Mouse (Mus musculus) lung, postnatal 0 days (tissue): ENCODE results near the gene Rnf135. TPM values are rescaled to one million over a fixed set of nuclear protein-coding genes. Genes with fewer than 3 reads are reported as not detected.

ENCODE experiments used
- ATAC-seq: fragments of 200-750 bp; cut with Nextera tagmentation; 2 replicates; pipeline ENCODE4 v1.8.0; 2017; ENCODE audit warnings: moderate library complexity
- DNase-seq: peaks from one replicate; pipeline ENCODE4 v3.0.0-alpha.2; 2016; ENCODE audit warnings: low spot score
- H3K27ac ChIP-seq: fragments of 300-500 bp; sonication (generic); 2 replicates; pipeline ENCODE4 v1.5.1; 2014; ENCODE audit warnings: antibody characterized with exemption, mild to moderate bottlenecking, low read length, mixed read lengths
- H3K27me3 ChIP-seq: fragments of 300-500 bp; sonication (generic); replicated peaks from 2 replicates; pipeline ENCODE4 v1.6.1; 2014; ENCODE audit warnings: low read length, mixed read lengths; ENCODE audit not compliant: insufficient read depth
- H3K36me3 ChIP-seq: fragments of 300-500 bp; sonication (generic); 2 replicates; pipeline ENCODE4 v1.6.1; 2014; ENCODE audit warnings: low read length, mixed read lengths; ENCODE audit not compliant: insufficient read depth
- H3K4me1 ChIP-seq: fragments of 300-500 bp; sonication (generic); 2 replicates; pipeline ENCODE4 v1.6.1; 2014; ENCODE audit warnings: antibody characterized with exemption, low read depth, low read length, mixed read lengths; ENCODE audit not compliant: insufficient read depth
- H3K4me2 ChIP-seq: fragments of 300-500 bp; sonication (generic); replicated peaks from 2 replicates; pipeline ENCODE4 v1.6.1; 2014; ENCODE audit warnings: low read depth, mild to moderate bottlenecking, low read length, moderate library complexity, mixed read lengths
- H3K4me3 ChIP-seq: fragments of 300-500 bp; sonication (generic); 2 replicates; pipeline ENCODE4 v1.5.1; 2014; ENCODE audit warnings: low read depth, low read length
- H3K9ac ChIP-seq: fragments of 300-500 bp; sonication (generic); replicated peaks from 2 replicates; pipeline ENCODE4 v1.6.1; 2014; ENCODE audit warnings: low read depth, mild to moderate bottlenecking
- H3K9me3 ChIP-seq: fragments of 300-500 bp; sonication (generic); 2 replicates; pipeline ENCODE4 v1.6.1; 2016; ENCODE audit warnings: low read length, mixed read lengths
- CTCF ChIP-seq: IDR thresholded peaks from 2 replicates; pipeline ENCODE4 v1.5.1; 2016; ENCODE audit warnings: antibody characterized with exemption, mild to moderate bottlenecking
- EP300 ChIP-seq: IDR thresholded peaks from 2 replicates; pipeline ENCODE4 v1.6.1; 2016; ENCODE audit warnings: antibody characterized with exemption, mild to moderate bottlenecking, control low read depth
- WGBS: fragments of 180-500 bp; shearing (Covaris S2); extraction: QIAGEN DNeasy Blood & Tissue Kit; methylation state at CpG from one replicate; pipeline ENCODE4 v1.1.7; 2014; 5-methylcytosine and 5-hydroxymethylcytosine counted together
- polyA plus RNA-seq: library from polyadenylated mRNA; unstranded; fragments of >200 nt; fragmentation: Nextera tagmentation; extraction: Ambion mirVana; gene quantifications from 2 replicates; pipeline ENCODE4 v1.2.1, GENCODE M21; 2015

The Rnf135 gene
- polyA plus RNA-seq, 1 experiment from 2014 or later, result 16.1 TPM

GRCm38 (mm10) chr11:80150566-80150965 lies 33.1 kb upstream of the Rnf135 start:
- no peaks in the 10 kb centered on the region for H3K36me3 ChIP-seq
- ATAC-seq, result no peak
- 62% methylated on average over 5 of the region's 5 CpGs for WGBS

GRCm38 (mm10) chr11:80151541-80151940 lies 32.1 kb upstream of the Rnf135 start:
- peak; percentile 43 for DNase-seq
- no peak for ATAC-seq
- no peak overlapping the region for H3K4me2 ChIP-seq
- TF ChIP-seq EP300 (no peak), CTCF (no peak)
- peaks cover 6% of the 10 kb centered on the region; the same call in 1 of the 2 replicates for H3K27me3 ChIP-seq
- 50% methylated on average over 2 of the region's 2 CpGs for WGBS
- H3K36me3 ChIP-seq, result no peaks in the 10 kb centered on the region
- H3K9ac ChIP-seq, result no peak overlapping the region
- no peak overlapping the region for H3K27ac ChIP-seq
- H3K4me3 ChIP-seq, result no peak overlapping the region
- 0 out of 2 replicates have a peak, but pooled peaks cover 3% of the 10 kb centered on the region for H3K4me1 ChIP-seq
- H3K9me3 ChIP-seq, result no peaks in the 10 kb centered on the region

More at GRCm38 (mm10) chr11:80150566-80150965, 33.1 kb upstream of the Rnf135 start:
- Histone ChIP-seq H3K27me3 (peaks cover 6% of the 10 kb centered on the region; the same call in 1 of the 2 replicates), H3K4me2 (no peak overlapping the region), H3K27ac (no peak overlapping the region), H3K4me3 (no peak overlapping the region), H3K9ac (no peak overlapping the region), H3K9me3 (no peaks in the 10 kb centered on the region), H3K4me1 (0 out of 2 replicates have a peak, but pooled peaks cover 3% of the 10 kb centered on the region)
- TF ChIP-seq EP300, result no peak
- TF ChIP-seq CTCF, result no peak
- no peak for DNase-seq

DNA sequence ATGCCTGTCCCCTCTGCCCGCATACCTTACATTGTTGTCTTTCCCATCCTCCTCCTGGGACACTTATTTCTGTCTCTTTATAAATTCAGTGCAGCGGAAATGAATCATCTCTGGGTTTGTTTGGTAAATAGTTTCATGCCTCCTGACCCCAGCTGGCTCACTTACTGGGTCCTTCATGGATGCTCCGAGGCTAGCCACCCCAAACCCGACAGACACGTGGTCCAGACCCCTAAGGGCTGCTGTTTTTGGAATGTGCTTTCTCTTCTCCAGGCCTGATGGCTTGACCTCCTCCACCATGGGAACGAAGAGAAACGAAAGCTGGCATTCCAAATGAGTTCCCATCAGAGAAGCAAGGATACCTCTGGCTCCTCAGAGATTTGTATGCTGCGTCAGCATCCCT lies 31.3 kb upstream of the Rnf135 start:
- Histone ChIP-seq H3K4me3 (no peak overlapping the region), H3K9me3 (no peaks in the 10 kb centered on the region), H3K9ac (no peak overlapping the region), H3K4me1 (0 out of 2 replicates have a peak, but pooled peaks cover 3% of the 10 kb centered on the region), H3K27me3 (peaks cover 6% of the 10 kb centered on the region; the same call in 1 of the 2 replicates), H3K27ac (no peak overlapping the region), H3K36me3 (no peaks in the 10 kb centered on the region), H3K4me2 (no peak overlapping the region)
- DNase-seq, result peak; percentile 18
- ATAC-seq, result no peak
- 49% methylated on average over 8 of the region's 8 CpGs for WGBS
- TF ChIP-seq EP300, result no peak
- no peak for TF ChIP-seq CTCF

GRCm38 (mm10) chr11:80153857-80154495 lies 29.7 kb upstream of the Rnf135 start, which contains the start of gene Adap2:
Gene Adap2 (plus strand): TSS chr11:80154105.
- peak within 1 kb of the TSS; percentile 86 for H3K4me2 ChIP-seq
- TF ChIP-seq EP300, result no peak
- no peak for TF ChIP-seq CTCF
- H3K9ac ChIP-seq, result peak within 1 kb of the TSS; percentile 50
- DNase-seq, result peak; percentile 94
- H3K4me3 ChIP-seq, result peak within 1 kb of the TSS; percentile 59
- H3K27me3 ChIP-seq, result peaks cover 6% of the 10 kb centered on the region; the same call in 1 of the 2 replicates
- no peak within 1 kb of the TSS for H3K27ac ChIP-seq
- 0 out of 2 replicates have a peak, but pooled peaks cover 3% of the 10 kb centered on the region for H3K4me1 ChIP-seq
- no peaks in the 10 kb centered on the region for H3K36me3 ChIP-seq
- 5% methylated on average over 32 of the region's 47 CpGs for WGBS
- no peaks in the 10 kb centered on the region for H3K9me3 ChIP-seq
- peak; percentile 95 for ATAC-seq

DNA sequence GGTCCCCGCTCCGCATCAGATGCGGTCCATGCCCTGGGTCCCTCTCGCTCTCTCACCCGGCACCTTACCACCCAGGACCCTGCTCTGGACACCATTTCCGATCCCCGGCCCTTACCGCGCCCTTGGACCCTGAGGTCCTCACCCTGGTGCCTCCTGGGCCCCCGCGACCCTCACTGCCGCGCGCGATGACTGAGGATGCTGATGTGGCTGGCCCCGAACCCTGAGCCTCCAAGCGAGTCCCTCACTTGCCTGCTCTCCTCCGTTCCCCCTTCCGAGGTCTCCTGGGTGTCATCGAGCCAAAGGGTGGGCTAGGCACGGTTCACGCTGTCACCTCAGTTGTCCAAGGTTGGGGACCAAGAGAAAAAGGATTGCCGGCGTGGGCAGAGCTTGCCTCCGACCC lies 29.1 kb upstream of the Rnf135 start:
- no peak for TF ChIP-seq EP300
- Histone ChIP-seq H3K27me3 (peaks cover 6% of the 10 kb centered on the region; the same call in 1 of the 2 replicates), H3K4me3 (peak overlapping the region; percentile 59), H3K27ac (no peak overlapping the region), H3K9ac (peak overlapping the region; percentile 50), H3K36me3 (no peaks in the 10 kb centered on the region), H3K4me2 (peak overlapping the region; percentile 86), H3K9me3 (no peaks in the 10 kb centered on the region), H3K4me1 (0 out of 2 replicates have a peak, but pooled peaks cover 3% of the 10 kb centered on the region)
- DNase-seq (no peak), ATAC-seq (peak; percentile 9; the same call in 1 of the 2 replicates)
- WGBS, result 28% methylated on average over 24 of the region's 25 CpGs

GRCm38 (mm10) chr11:80155541-80155940 lies 28.1 kb upstream of the Rnf135 start:
- no peaks in the 10 kb centered on the region for H3K9me3 ChIP-seq
- no peak for DNase-seq
- peaks cover 6% of the 10 kb centered on the region; the same call in 1 of the 2 replicates for H3K27me3 ChIP-seq
- no peak overlapping the region for H3K27ac ChIP-seq
- H3K36me3 ChIP-seq, result no peaks in the 10 kb centered on the region
- no peak for ATAC-seq
- WGBS, result 73% methylated on average over 8 of the region's 8 CpGs
- 0 out of 2 replicates have a peak, but pooled peaks cover 3% of the 10 kb centered on the region for H3K4me1 ChIP-seq
- TF ChIP-seq EP300 (no peak), CTCF (no peak)
- H3K4me2 ChIP-seq, result peak overlapping the region; percentile 86; the same call in 1 of the 2 replicates
- no peak overlapping the region for H3K4me3 ChIP-seq
- no peak overlapping the region for H3K9ac ChIP-seq
